Mouse (Mus musculus): ENCODE data around the gene N4bp2l2.
"Not testable (repeated sequence)": the region's sequence is repeated elsewhere in the genome, so short reads cannot be mapped to it uniquely, and the experiment has no call there.

The N4bp2l2 gene

GRCm38 (mm10) chr5:150643390-150643789, 22.6 kb downstream of the N4bp2l2 start:
- DNase-seq (ENCODE audit: low spot score in 2 of 2): not testable (repeated sequence)

GRCm38 (mm10) chr5:150641440-150641839, 24.5 kb downstream of the N4bp2l2 start:
- DNase-seq (ENCODE audit: low spot score in 2 of 2): no peak

- no peak for DNase-seq (ENCODE audit: low spot score in 2 of 2)
Observed at GRCm38 (mm10) chr5:150629692-150630091, 36.3 kb downstream of the N4bp2l2 start.

GRCm38 (mm10) chr5:150629272-150629671, 36.7 kb downstream of the N4bp2l2 start:
- no peak for DNase-seq (ENCODE audit: low spot score in 2 of 2)

GRCm38 (mm10) chr5:150625528-150625927, 40.5 kb downstream of the N4bp2l2 start:
- no peak for DNase-seq (ENCODE audit: low spot score in 2 of 2)

- no peak for DNase-seq (ENCODE audit: low spot score in 2 of 2)
Observed at GRCm38 (mm10) chr5:150622792-150623191, 43.2 kb downstream of the N4bp2l2 start.

- no peak for DNase-seq (ENCODE audit: low spot score in 2 of 2)
Observed at GRCm38 (mm10) chr5:150621592-150621991, 44.4 kb downstream of the N4bp2l2 start.

- no peak for DNase-seq (ENCODE audit: low spot score in 2 of 2)
Observed at GRCm38 (mm10) chr5:150620588-150621135, 45.3 kb downstream of the N4bp2l2 start.

- no peak for DNase-seq (ENCODE audit: low spot score in 2 of 2)
Observed at GRCm38 (mm10) chr5:150618599-150619355, 47.2 kb downstream of the N4bp2l2 start.

GRCm38 (mm10) chr5:150616731-150617130, 49.3 kb downstream of the N4bp2l2 start:
- no peak for DNase-seq (ENCODE audit: low spot score in 2 of 2)

- no peak for DNase-seq (ENCODE audit: low spot score in 2 of 2)
Observed at GRCm38 (mm10) chr5:150616216-150616615, 49.8 kb downstream of the N4bp2l2 start.

- no peak for DNase-seq (ENCODE audit: low spot score in 2 of 2)
Observed at GRCm38 (mm10) chr5:150614054-150614453, 51.9 kb downstream of the N4bp2l2 start.

- no peak for DNase-seq (ENCODE audit: low spot score in 2 of 2)
Observed at GRCm38 (mm10) chr5:150611697-150612096, 54.3 kb downstream of the N4bp2l2 start.

GRCm38 (mm10) chr5:150611136-150611535, 54.8 kb downstream of the N4bp2l2 start:
- DNase-seq (ENCODE audit: low spot score in 2 of 2): no peak

GRCm38 (mm10) chr5:150607631-150608030, 58.4 kb downstream of the N4bp2l2 start:
- no peak for DNase-seq (ENCODE audit: low spot score in 2 of 2)

GRCm38 (mm10) chr5:150606131-150606530, 59.9 kb downstream of the N4bp2l2 start:
- no peak for DNase-seq (ENCODE audit: low spot score in 2 of 2)

- no peak for DNase-seq (ENCODE audit: low spot score in 2 of 2)
Observed at GRCm38 (mm10) chr5:150601441-150602230, 64.3 kb downstream of the N4bp2l2 start.

GRCm38 (mm10) chr5:150600554-150601440, 65.2 kb downstream of the N4bp2l2 start:
- peak in 1 of 2 experiments; percentile 32 for DNase-seq (ENCODE audit: low spot score in 2 of 2)

GRCm38 (mm10) chr5:150599301-150600294, 66.4 kb downstream of the N4bp2l2 start:
- DNase-seq (ENCODE audit: low spot score in 2 of 2): no peak

Data from spleen, postnatal 14 days (tissue).